Mouse (Mus musculus): ENCODE measurements around the gene Bcl9.

The Bcl9 gene

GRCm38 (mm10) chr3:97296941-97297552 is 670 bp downstream of the Bcl9 start:
- no peak for DNase-seq (ENCODE audit: low read depth)

- DNase-seq (ENCODE audit: low read depth): no peak
These were observed 3.4 kb downstream of the Bcl9 start for GRCm38 (mm10) chr3:97294334-97294733.

DNA sequence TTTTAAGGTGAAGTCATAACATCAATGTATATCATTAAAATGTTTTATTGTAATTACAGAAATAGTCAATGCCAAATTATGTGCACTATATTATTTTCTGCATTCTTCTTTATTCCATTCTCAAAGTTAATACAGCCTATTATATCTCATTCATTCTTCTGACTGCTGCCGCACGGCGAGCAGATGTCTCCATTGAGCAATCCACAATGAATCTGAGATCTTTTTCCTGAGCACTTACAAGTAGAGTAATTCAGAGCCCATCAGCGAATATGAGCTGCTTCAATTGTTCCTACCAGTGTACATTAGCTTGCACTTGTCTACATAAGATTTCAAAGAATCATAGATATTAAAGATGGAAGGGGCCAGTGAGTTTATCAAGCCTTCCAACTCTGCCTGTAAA is 12.8 kb downstream of the Bcl9 start:
- no peak for DNase-seq (ENCODE audit: low read depth)

DNA sequence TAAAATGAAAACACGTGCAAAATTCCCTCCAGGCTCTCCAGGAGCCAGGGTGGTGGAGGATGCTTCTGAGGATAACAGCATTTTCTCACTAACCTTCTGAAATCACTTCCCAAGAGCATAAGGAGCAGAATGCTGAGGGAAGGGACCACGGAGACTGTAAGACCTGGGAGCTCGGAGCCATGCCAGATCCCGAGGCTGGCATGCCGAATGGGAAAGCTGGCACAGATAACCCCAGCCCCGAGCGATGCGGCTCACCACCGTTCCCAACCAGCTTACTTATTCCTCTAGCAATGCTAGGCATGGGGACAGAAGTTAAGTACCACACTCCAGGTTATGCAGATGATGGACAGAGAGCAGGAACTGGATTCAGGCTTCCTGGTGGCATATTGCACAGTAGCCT is 13.7 kb downstream of the Bcl9 start:
- DNase-seq (ENCODE audit: low read depth): no peak

DNA sequence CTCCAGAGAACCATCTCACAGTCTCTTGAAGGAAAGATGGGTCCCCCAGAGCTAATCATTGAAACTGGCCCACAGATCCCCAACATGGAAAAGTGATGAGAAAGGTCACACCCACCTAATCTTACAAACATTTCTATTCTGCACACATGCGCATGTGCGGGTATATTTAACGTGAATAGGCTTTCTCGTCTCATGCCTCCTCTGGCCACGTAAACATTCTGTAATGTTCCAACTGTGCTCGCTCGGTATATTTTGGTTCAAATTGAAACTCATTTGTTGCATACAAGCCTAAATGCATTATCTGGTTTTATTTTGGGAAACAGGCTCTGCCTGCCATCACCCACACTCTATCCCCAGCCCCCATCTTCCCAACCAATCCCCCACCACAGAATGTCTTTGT is 16.3 kb downstream of the Bcl9 start:
- DNase-seq (ENCODE audit: low read depth): no peak

DNA sequence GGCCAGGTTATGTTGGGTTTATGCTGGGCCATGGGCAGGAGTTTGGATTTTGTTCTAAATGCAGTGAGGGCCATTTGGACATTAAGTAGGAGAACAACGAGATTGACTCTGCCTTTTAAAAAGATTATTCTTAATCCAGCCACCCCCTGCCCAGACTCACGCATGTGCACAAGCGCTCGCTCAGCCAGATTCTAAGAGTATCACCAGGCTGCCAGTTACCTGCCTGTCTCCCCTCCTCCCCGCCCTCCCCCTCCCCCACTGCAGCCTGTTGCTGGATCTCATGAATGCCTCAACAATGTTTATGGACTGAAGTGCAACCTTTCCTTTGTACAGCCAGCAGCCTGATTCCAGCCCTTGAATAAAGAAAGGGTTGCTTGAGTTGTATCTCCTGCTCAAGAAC is 22.0 kb downstream of the Bcl9 start:
- no peak for DNase-seq (ENCODE audit: low read depth)

DNA sequence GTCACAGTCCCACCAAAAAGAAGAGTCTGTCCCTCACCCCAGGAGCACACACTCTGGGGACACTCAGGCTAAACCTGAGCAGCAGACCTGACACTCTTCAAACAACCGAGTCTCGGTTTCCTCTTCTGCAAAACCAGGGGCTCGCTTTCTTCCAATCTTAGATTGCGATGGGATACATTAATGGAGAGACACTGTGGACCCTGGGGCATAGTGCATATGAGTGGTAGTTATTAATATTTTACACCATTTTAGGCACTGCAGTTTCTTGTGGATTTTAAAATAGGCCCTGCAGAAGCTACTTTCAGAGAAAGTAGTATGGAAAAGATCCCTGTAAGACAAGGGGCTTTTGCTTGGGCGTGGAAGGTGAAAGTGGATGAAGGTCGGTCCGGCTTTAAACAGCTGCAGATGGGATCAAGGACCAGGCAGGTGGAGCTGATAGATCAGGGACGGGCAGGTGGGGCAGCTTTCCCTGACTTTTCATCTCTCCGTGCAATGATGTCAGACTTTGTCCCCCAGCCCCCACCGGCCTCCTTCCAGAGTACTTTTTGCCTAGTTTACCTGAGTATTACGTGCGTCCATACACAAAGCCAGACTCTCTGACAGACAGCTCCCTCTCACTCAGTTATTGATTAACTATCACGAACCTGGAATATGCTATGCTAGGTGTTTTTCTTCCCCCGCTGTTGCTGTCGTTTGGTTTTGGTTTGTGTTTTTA is 23.0 kb downstream of the Bcl9 start:
- no peak for DNase-seq (ENCODE audit: low read depth)

DNA sequence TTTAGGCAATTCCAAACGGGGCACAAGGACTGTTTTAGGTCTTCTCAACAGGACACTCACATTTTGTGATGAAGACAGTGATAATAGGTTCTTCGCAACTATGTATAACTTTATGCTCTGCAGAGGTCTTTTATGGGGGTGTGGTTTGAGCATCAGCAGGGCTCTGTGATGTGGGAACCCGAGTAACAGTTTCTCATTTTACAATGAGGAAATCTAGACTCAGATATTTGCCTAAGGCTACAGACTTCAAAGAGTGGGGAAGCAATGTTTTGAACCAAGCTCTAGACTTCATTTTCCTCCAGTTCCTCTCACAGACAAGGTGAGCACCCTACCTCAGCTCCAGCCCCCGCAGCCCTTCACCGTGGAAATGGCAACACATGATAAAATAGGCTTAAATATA is 23.8 kb downstream of the Bcl9 start:
- no peak for DNase-seq (ENCODE audit: low read depth)

- no peak for DNase-seq (ENCODE audit: low read depth)
These were observed 31.9 kb downstream of the Bcl9 start for GRCm38 (mm10) chr3:97265667-97266415.

DNA sequence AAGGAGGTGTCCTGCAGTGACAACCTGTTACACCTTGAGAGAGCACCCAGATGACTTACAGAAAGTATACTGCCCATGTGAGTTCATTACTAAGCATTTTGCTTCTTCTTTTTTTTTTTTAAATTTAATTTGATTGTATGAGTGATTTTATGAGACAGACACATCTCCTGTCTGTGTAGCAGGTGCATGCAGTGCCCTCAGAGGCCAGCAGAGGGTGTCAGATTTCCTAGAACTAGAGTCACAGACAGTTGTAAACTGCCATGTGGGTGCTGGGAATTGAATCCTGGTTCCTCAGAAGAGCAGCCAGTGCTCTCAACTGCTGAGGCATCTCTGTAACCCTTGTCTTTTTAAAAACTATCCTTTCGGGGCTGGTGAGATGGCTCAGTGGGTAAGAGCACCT is 35.5 kb downstream of the Bcl9 start:
- no peak for DNase-seq (ENCODE audit: low read depth)

DNA sequence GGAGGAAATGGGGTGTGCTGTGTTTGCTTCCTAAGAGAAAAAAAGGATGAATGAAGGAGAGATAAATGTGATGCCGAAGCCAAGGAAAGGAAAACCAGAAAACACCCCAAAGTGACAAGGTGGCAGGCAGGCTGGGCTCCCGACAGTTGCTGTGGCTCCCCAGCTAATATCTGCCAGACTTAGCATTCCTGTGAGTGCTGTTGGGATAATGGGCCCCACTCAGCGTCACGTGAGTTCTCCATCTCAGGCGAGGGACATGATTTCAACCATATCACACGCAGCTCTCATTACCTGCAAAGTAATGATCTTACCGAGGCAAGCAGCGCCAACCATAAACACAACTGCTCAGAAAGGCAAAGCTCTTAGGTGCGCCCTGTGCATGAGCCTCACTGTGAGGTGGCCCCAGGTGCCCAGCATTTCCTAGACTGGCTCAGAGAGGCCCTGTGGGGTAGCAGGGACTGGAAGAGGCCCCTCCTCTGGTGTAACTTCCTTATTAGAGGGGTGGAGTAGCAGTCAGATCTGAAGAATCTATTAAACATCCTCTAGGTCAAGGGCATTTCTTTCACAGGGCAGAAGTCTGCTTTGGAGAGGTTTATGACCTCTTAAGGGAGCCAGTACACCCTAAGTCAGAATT is 41.9 kb downstream of the Bcl9 start:
- no peak for DNase-seq (ENCODE audit: low read depth)

- no peak for DNase-seq (ENCODE audit: low read depth)
These were observed 42.8 kb downstream of the Bcl9 start for GRCm38 (mm10) chr3:97254861-97255465.

- no peak for DNase-seq (ENCODE audit: low read depth)
These were observed 43.7 kb downstream of the Bcl9 start for GRCm38 (mm10) chr3:97253823-97254600.

DNA sequence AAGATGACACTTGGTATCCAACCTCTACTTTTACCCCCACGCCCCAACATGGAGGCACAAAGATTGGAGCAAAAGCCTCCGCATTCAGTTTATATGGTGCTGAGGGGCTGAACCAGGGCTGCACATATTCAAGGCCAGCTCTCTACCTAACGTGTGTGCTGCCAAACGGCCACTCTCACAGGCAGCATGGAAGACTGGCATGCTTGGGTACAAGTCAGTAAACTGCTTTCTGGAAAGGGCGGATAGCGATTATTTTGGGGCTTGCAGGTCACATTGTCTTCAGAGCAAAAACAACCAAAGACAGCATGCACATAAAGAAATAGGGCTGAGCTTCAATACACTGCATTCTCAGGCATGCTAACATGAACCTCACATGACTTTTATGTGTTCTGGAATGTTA is 44.8 kb downstream of the Bcl9 start:
- DNase-seq (ENCODE audit: low read depth): no peak

DNA sequence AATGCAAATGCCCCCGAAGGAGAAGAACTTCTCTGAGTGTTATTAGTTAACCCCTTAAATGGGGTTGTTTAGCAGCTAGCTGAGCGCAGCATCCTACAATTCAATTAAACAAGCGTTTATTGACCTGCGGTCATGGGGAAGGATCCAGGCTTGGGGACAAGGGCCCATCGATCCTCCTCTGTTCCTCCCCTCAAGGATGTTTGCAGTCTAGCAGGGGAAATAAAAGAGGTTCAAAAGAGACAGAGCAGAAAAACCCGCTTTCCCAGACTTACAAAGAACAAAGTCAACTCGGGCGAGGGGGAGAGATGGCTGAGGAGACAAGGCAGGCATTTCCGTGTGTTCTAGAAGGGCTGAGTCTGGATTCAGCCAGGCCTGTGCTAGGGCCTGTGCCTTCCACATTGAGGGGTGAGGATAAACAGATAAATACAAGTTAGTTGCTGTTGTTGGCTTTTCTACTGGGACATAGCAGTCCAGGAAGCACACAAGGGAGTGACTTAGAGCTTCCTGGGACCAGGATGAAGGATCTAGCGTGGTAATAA is 55.0 kb downstream of the Bcl9 start:
- DNase-seq (ENCODE audit: low read depth): no peak

- no peak for DNase-seq (ENCODE audit: low read depth)
These were observed 55.9 kb downstream of the Bcl9 start for GRCm38 (mm10) chr3:97241826-97242225.

- no peak for DNase-seq (ENCODE audit: low read depth)
These were observed 57.9 kb downstream of the Bcl9 start for GRCm38 (mm10) chr3:97239793-97240192.

GRCm38 (mm10) chr3:97239316-97239715 is 58.4 kb downstream of the Bcl9 start:
- DNase-seq (ENCODE audit: low read depth): no peak

GRCm38 (mm10) chr3:97238521-97238920 is 59.2 kb downstream of the Bcl9 start:
- no peak for DNase-seq (ENCODE audit: low read depth)

GRCm38 (mm10) chr3:97237403-97237802 is 60.3 kb downstream of the Bcl9 start:
- no peak for DNase-seq (ENCODE audit: low read depth)

GRCm38 (mm10) chr3:97234797-97235196 is 62.9 kb downstream of the Bcl9 start:
- DNase-seq (ENCODE audit: low read depth): no peak

Measured in c-Kit-positive CD71-positive TER-119-negative erythroid progenitor cells, embryonic 14.5 days (primary cell).